Mouse (Mus musculus) liver, embryonic 14.5 days (tissue): ENCODE results near the gene Rpl29. TPM values are rescaled to one million over a fixed set of nuclear protein-coding genes. Genes with fewer than 3 reads are reported as not detected.

Experiments used
- ATAC-seq: fragments of 200-750 bp; cut with Nextera tagmentation; 2 replicates; pipeline ENCODE4 v1.8.0; 2017; ENCODE audit warnings: moderate number of reproducible peaks, mild to moderate bottlenecking, moderate library complexity; ENCODE audit not compliant: insufficient read depth
- DNase-seq, 3 experiments: peaks; one replicate each; pipeline ENCODE4 v3.0.0-alpha.2; 2012 to 2013; ENCODE audit warnings: low read depth in 3 of 3, low spot score in 3 of 3
- H3K27ac ChIP-seq: fragments of 300-500 bp; sonication (generic); 2 replicates; pipeline ENCODE4 v1.5.1; 2014; ENCODE audit warnings: moderate library complexity, mild to moderate bottlenecking, control low read depth, inconsistent platforms
- H3K27me3 ChIP-seq: fragments of 300-500 bp; sonication (generic); 2 replicates; pipeline ENCODE4 v1.6.1; 2014; ENCODE audit warnings: mild to moderate bottlenecking, low read length, moderate library complexity; ENCODE audit not compliant: control insufficient read depth, insufficient read depth
- H3K36me3 ChIP-seq: fragments of 300-500 bp; sonication (generic); replicated peaks from 2 replicates; pipeline ENCODE4 v1.6.1; 2014; ENCODE audit warnings: low read depth; ENCODE audit not compliant: control insufficient read depth, insufficient read depth
- H3K4me1 ChIP-seq, 2 experiments: fragments of 200-500 bp in 1 of 2; fragments of 300-500 bp in 1 of 2; sonication (generic) in 1 of 2; replicated peaks; 2 replicates each; pipeline ENCODE4 v1.6.1; 2012 to 2014; ENCODE audit warnings: antibody characterized with exemption in 1 of 2, inconsistent platforms in 1 of 2, low read length in 1 of 2; ENCODE audit not compliant: control insufficient read depth in 2 of 2, insufficient read depth in 2 of 2
- H3K4me2 ChIP-seq: fragments of 300-500 bp; sonication (generic); 2 replicates; pipeline ENCODE4 v1.6.1; 2014; ENCODE audit warnings: low read depth, mild to moderate bottlenecking, control low read depth, moderate library complexity
- H3K4me3 ChIP-seq, 2 experiments: fragments of 200-500 bp in 1 of 2; fragments of 300-500 bp in 1 of 2; sonication (generic) in 1 of 2; 2 replicates each; pipeline ENCODE4 v1.5.1; 2012 to 2014; ENCODE audit warnings: low read depth in 2 of 2, low read length in 2 of 2, mild to moderate bottlenecking in 2 of 2, control low read depth in 1 of 2, inconsistent platforms in 1 of 2, moderate library complexity in 1 of 2; ENCODE audit not compliant: insufficient read depth in 1 of 2
- H3K9ac ChIP-seq: fragments of 300-500 bp; sonication (generic); replicated peaks from 2 replicates; pipeline ENCODE4 v1.6.1; 2014; ENCODE audit warnings: mild to moderate bottlenecking, control low read depth, moderate library complexity
- H3K9me3 ChIP-seq: fragments of 300-500 bp; sonication (generic); 2 replicates; pipeline ENCODE4 v1.6.1; 2016; ENCODE audit warnings: low read length, mixed read lengths; ENCODE audit not compliant: control insufficient read depth
- CTCF ChIP-seq: IDR thresholded peaks from 2 replicates; pipeline ENCODE4 v1.5.1; 2016; ENCODE audit warnings: antibody characterized with exemption, low read depth, control low read depth
- EP300 ChIP-seq: IDR thresholded peaks from 2 replicates; pipeline ENCODE4 v1.6.1; 2016; ENCODE audit warnings: antibody characterized with exemption, low read depth
- WGBS: fragments of 180-500 bp; shearing (Covaris S2); extraction: QIAGEN DNeasy Blood & Tissue Kit; methylation state at CpG from one replicate; pipeline ENCODE4 v1.1.7; 2014; ENCODE audit not compliant: insufficient replicate concordance; 5-methylcytosine and 5-hydroxymethylcytosine counted together
- polyA plus RNA-seq, 2 experiments: library from polyadenylated mRNA; depleted of rRNA in 1 of 2; stranded (reverse) in 1 of 2; unstranded in 1 of 2; fragments of >200 nt; fragmentation: Nextera tagmentation in 1 of 2; extraction: Ambion mirVana in 1 of 2; gene quantifications; 2 replicates each; pipeline versions ENCODE4 v1.2.1 to v1.2.3; 2012 to 2014

The Rpl29 gene
- polyA plus RNA-seq, 2 experiments = 720 to 743 TPM

GRCm38 (mm10) chr9:106466721-106467120 is 37.5 kb downstream of the Rpl29 start:
- Histone ChIP-seq H3K27ac (no peak overlapping the region), H3K9ac (no peak overlapping the region), H3K36me3 (no peaks in the 10 kb centered on the region), H3K4me2 (no peak overlapping the region), H3K4me1 (no peaks in the 10 kb centered on the region), H3K4me3 (no peak overlapping the region), H3K27me3 (peaks cover 20% of the 10 kb centered on the region), H3K9me3 (no peaks in the 10 kb centered on the region)
- 58% methylated on average over 6 of the region's 6 CpGs for WGBS
- TF ChIP-seq CTCF (no peak), EP300 (no peak)
- ATAC-seq (no peak), DNase-seq (no peak)

- TF ChIP-seq EP300 = no peak
- no peak for TF ChIP-seq CTCF
- no peaks in the 10 kb centered on the region for H3K4me1 ChIP-seq
- WGBS = 68% methylated on average over 7 of the region's 7 CpGs
- no peak overlapping the region for H3K4me3 ChIP-seq
- peaks cover 20% of the 10 kb centered on the region for H3K27me3 ChIP-seq
- H3K36me3 ChIP-seq = no peaks in the 10 kb centered on the region
- DNase-seq (no peak), ATAC-seq (no peak)
- no peak overlapping the region for H3K27ac ChIP-seq
- no peak overlapping the region for H3K9ac ChIP-seq
- H3K4me2 ChIP-seq = no peak overlapping the region
- no peaks in the 10 kb centered on the region for H3K9me3 ChIP-seq
These were observed 38.5 kb downstream of the Rpl29 start for GRCm38 (mm10) chr9:106467746-106468145.

DNA sequence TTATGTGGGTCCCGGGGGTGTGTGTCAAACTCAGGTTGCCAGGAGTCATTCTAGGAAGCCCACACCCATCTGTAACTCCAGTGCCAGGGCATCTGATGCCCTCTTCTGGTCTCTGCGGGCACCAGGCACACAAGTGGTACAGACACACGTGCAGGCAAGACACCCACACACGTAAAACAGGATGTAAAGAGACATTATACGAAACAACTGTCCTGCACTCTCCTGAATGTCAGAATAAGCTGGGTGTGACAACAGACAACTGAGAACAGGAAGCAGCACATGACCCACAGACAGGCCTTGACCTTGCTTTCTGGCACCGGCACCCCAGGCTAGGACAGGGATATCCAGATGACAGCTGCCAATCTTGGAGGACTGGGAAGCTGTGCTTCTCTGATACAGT is 40.1 kb downstream of the Rpl29 start:
- Histone ChIP-seq H3K4me1 (no peaks in the 10 kb centered on the region), H3K4me2 (no peak overlapping the region), H3K27ac (no peak overlapping the region), H3K9ac (no peak overlapping the region), H3K9me3 (no peaks in the 10 kb centered on the region), H3K4me3 (no peak overlapping the region), H3K27me3 (peaks cover 19% of the 10 kb centered on the region), H3K36me3 (no peaks in the 10 kb centered on the region)
- ATAC-seq (no peak), DNase-seq (no peak)
- TF ChIP-seq CTCF (0 out of 2 replicates have a peak, but pooled peaks have one; percentile 13), EP300 (no peak)
- WGBS = 31% methylated on average over 6 of the region's 6 CpGs

DNA sequence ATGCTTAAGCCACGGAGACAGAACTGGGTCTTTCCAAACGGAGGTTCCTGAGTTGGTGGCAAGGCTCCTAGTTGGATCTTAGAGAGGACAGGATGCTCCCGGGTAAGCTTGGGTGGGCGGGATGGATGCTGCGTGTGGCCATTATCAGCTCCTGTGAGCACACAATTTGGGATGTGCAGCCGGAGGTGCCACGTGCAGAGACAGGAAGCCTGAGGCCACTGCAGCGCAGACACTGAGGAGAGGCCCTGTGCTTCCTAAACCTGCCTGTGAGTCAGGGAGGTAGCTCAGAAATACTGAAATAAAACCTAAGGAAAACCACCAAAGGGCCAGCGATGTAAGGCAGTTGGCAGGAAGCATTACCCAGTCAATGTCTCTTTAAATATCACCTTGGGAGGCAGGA is 40.5 kb downstream of the Rpl29 start:
- DNase-seq (no peak), ATAC-seq (no peak)
- no peak for TF ChIP-seq CTCF
- no peak for TF ChIP-seq EP300
- Histone ChIP-seq H3K27me3 (peaks cover 15% of the 10 kb centered on the region), H3K9ac (no peak overlapping the region), H3K9me3 (no peaks in the 10 kb centered on the region), H3K27ac (no peak overlapping the region), H3K36me3 (no peaks in the 10 kb centered on the region), H3K4me2 (no peak overlapping the region), H3K4me1 (no peaks in the 10 kb centered on the region), H3K4me3 (no peak overlapping the region)
- 35% methylated on average over 9 of the region's 9 CpGs for WGBS

DNA sequence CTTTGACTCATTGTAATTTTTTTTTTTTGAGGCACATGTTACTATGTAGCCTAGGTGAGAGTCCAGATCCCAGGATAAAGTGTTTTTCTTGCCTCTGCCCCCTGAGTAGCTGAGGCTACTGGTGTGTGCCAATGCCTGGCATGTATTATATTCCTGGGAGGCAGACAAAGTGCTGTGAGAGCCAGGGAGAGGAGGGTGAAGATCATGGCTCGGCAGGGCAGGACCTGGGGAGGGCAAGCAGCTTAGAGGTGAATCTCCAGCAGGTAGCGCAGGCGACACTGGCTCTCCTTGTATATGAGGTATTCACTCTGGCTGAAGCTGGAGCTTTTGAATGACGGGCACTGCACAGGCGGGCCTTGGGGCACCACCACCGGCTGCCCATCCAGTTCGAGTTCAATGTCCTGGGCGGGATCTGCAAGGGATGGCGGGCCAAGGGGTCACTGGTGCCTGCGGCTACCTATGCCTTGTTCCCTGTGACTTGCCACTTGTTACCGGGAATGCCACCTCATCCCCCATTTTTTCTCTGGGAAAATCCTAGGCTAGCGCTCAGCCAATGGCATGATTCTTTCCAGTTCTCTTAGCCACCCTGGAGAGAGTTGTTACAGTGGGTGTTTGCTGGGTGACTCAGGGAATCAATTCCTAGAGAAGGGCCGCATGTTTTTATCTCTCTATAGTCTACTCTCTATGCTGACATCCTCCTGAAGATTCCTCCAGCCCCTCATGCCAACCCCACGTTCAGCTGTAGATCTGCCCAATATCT is 41.9 kb downstream of the Rpl29 start:
- DNase-seq = no peak
- no peaks in the 10 kb centered on the region for H3K36me3 ChIP-seq
- H3K27ac ChIP-seq = no peak overlapping the region
- peaks cover under 1% of the 10 kb centered on the region for H3K27me3 ChIP-seq
- no peak overlapping the region for H3K4me3 ChIP-seq
- ATAC-seq = no peak
- 63% methylated on average over 14 of the region's 14 CpGs for WGBS
- H3K4me2 ChIP-seq = 0 out of 2 replicates have a peak overlapping the region, but pooled peaks have one; percentile 6
- TF ChIP-seq EP300 = no peak
- TF ChIP-seq CTCF = no peak
- H3K4me1 ChIP-seq = peaks cover 0 to under 1% of the 10 kb centered on the region in 2 experiments; a peak in 1 of 4 replicates
- no peaks in the 10 kb centered on the region for H3K9me3 ChIP-seq
- H3K9ac ChIP-seq = no peak overlapping the region
